Mouse (Mus musculus): Measurements from ENCODE around the gene B830017H08Rik. TPM values are rescaled to one million over a fixed set of nuclear protein-coding genes. Genes with fewer than 3 reads are reported as not detected.

Gene B830017H08Rik
- 1 to 10 TPM; 3.2 to 4.5 TPM for total RNA-seq (2021)
- long read RNA-seq, experiment 1, partial matches to known transcripts, result 0 of 3 reads
- long read RNA-seq, experiment 1, other reads (novel, unspliced or antisense), result 0 of 3 reads
- long read RNA-seq, experiment 2, transcript B830017H08Rik-202 (1 exons, 699 nt), result major isoform, 8 of 9 reads
- long read RNA-seq, experiment 2, partial matches to known transcripts, result 0 of 9 reads
- long read RNA-seq, experiment 2, other reads (novel, unspliced or antisense), result 0 of 9 reads

DNA sequence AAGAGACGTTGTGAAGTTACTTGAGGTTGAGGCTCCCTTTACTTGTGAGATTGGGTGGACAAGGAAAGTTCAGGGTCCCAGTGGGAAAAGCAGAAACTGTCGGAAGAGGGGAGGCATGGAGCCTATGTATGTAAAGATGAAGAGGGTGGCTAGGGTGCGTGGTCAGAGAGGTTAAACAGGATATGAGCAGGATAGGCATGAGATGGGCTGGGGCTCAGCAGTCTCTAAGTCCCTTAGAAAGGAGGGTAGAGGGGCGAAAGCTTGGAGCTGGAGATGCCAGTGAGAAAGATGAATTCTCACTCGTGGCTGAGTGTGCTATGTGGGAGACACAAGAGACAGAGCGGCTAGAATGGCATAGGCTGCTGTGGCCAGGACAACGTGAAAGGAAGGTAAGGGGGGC is at the start of gene B830017H08Rik:
Gene B830017H08Rik (plus strand): TSS at position 301 of the 400 bp plus-strand sequence.
- no peak for DNase-seq (ENCODE audit: low spot score in 2 of 2)
- H3K4me3 ChIP-seq, result peak within 1 kb of the TSS; percentile 72
- no peak for TF ChIP-seq CTCF (conservative IDR thresholded peaks at IDR 0.05)
- peak within 1 kb of the TSS; percentile 95 for H3K27ac ChIP-seq

DNA sequence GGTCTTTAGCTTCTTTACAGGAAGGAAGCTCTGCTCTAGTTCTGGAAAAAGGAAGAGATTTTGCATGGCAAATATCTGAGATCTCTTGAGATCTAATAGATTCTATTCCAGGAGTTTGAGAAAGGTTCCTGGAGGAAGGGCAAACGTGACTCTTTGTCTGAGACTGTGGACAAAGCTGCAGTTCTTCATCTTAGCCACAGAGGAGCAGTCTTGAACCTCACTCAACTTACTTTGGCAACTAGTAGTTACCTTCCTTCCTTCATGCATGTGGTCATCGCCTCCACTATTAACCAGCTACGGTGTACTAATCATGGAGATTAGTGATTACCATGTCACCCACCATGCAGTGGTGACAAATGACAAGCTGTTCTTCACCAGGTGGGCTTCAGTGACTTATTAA is 47.6 kb upstream of the B830017H08Rik start:
- Histone ChIP-seq H3K27ac (no peak overlapping the region), H3K4me3 (no peak overlapping the region)
- TF ChIP-seq CTCF (conservative IDR thresholded peaks at IDR 0.05), result peak; percentile 74
- DNase-seq (ENCODE audit: low spot score in 2 of 2), result no peak

GRCm38 (mm10) chr16:17792728-17793127 is 40.2 kb upstream of the B830017H08Rik start:
- no peak for TF ChIP-seq CTCF (conservative IDR thresholded peaks at IDR 0.05)
- Histone ChIP-seq H3K27ac (no peak overlapping the region), H3K4me3 (no peak overlapping the region)
- DNase-seq (ENCODE audit: low spot score in 2 of 2), result no peak

- no peak overlapping the region for H3K4me3 ChIP-seq
- H3K27ac ChIP-seq, result no peak overlapping the region
- DNase-seq (ENCODE audit: low spot score in 2 of 2), result no peak
- TF ChIP-seq CTCF (conservative IDR thresholded peaks at IDR 0.05), result no peak
Observed at GRCm38 (mm10) chr16:17794047-17794446, 38.9 kb upstream of the B830017H08Rik start.

- TF ChIP-seq CTCF (conservative IDR thresholded peaks at IDR 0.05), result no peak
- Histone ChIP-seq H3K4me3 (no peak overlapping the region), H3K27ac (no peak overlapping the region)
- DNase-seq (ENCODE audit: low spot score in 2 of 2), result no peak
Observed at GRCm38 (mm10) chr16:17795643-17796042, 37.3 kb upstream of the B830017H08Rik start.

DNA sequence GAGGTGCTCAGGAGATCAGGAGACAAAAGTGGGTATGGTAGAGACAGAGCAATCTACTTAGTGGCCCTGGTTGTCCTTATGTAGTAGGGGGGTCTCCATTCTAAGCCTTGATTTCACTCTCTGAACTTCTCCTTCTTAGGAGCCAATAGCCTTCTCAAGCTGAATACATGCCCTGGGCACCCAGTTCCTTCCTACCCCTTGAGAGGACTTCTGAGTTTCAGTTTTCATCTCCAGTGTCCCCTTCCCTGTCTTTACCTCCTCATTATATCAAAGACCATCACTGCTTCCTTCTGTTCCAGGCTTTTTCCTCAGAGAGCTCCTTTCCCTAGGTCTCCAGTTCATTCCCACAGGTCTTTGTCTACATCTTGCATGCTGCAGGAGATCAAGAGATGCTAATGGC is 36.4 kb upstream of the B830017H08Rik start:
- no peak for TF ChIP-seq CTCF (conservative IDR thresholded peaks at IDR 0.05)
- no peak overlapping the region for H3K27ac ChIP-seq
- no peak overlapping the region for H3K4me3 ChIP-seq
- DNase-seq (ENCODE audit: low spot score in 2 of 2), result no peak

DNA sequence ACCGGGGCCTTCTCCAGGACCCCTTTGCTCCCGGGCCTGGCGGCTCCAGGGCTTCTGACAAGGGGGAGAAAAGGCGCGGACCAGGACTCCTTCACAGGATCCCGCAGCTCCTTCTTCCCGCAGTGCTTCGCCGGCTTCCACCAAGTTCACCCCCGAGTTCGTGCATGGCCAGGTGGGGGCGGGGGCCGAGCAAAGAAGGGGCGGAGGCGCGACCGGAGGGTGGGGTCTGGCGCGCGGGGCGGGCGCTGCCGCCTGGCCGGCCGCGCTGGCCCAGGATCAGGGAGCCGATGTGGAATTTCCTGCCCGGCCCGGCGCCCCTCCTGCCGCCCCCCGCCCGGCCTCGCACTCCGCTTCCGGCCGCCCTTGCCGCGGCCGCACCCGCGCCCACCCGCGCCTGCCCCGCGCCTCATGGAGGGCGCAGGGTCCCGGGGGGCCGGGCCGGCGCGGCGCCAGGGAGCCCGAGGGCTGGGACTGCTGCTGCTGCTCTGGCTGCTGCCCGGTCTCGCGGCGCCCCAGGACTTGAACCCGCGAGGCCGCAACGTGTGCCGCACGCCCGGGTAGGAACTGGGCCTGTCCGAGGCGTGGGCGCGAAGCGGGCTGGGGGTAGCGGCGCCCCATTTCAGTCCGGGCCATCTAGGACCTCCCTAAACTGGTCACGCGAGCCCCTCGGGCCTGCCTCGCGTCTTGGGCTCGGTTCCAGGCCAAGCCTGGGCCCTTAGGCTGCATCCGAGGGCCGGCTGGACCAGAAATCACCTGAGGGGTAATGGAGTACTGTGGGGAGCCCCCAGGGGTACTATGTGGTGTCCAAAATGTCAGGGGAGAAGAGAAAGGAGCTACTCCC is 35.7 kb upstream of the B830017H08Rik start, which contains the start of gene Scarf2:
Gene Scarf2 (plus strand): TSS at position 312 of the 841 bp plus-strand sequence.
- Histone ChIP-seq H3K4me3 (peak within 1 kb of the TSS; percentile 45), H3K27ac (no peak within 1 kb of the TSS)
- TF ChIP-seq CTCF (conservative IDR thresholded peaks at IDR 0.05), result no peak
- DNase-seq (ENCODE audit: low spot score in 2 of 2), result no peak

DNA sequence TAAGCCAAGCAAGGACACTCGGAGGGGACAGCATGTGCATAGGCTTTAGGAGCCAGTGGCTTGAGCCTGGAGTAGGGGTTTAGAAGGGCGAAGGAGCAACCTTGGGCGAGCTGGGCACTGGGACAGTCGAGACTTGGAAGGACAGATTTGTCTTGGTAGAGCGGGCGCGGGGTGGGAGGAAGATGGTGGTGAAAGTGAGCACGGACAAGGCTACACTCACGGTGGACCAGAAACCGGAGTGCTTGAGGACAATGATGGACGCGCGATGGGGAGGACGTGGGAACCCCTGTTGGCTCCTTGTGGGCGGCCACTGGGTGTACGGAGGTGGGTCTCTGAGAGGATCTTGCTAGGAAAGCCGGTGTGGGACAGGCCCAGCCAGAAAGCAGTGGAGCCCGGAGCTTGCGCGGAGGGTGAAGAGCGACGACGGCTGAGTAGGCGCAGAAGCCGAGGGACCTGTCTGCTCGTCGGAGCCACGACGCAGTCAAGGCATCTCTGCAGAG is 35.1 kb upstream of the B830017H08Rik start:
- peak overlapping the region; percentile 45 for H3K4me3 ChIP-seq

GRCm38 (mm10) chr16:17798321-17799180 is 34.4 kb upstream of the B830017H08Rik start:
- H3K4me3 ChIP-seq, result peak overlapping the region; percentile 45; the same call in 1 of the 2 replicates
- H3K27ac ChIP-seq, result no peak overlapping the region
- no peak for TF ChIP-seq CTCF (conservative IDR thresholded peaks at IDR 0.05)
- DNase-seq (ENCODE audit: low spot score in 2 of 2), result no peak

More for the DNA sequence above, 35.1 kb upstream of the B830017H08Rik start:
- no peak overlapping the region for H3K27ac ChIP-seq
- TF ChIP-seq CTCF (conservative IDR thresholded peaks at IDR 0.05), result no peak
- DNase-seq (ENCODE audit: low spot score in 2 of 2), result no peak

DNA sequence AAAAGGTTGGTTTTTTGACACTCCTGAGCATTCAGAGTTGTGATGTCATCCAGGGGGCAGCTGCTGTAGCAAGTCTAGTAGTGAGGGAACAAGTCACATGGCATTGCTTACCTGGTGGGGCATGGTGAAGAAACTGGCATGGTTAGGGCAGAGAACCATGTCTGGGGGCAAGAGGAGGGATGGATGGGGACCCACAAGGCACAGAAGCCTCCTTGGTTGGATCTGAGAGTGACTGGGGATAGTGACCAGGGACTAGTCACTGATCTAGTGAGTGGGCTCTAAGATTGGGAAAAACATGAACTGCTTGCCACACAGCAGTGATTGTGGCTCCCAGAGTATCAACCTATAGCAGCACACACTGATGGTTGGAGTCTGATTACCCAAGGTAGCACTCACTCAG is 33.3 kb upstream of the B830017H08Rik start:
- DNase-seq (ENCODE audit: low spot score in 2 of 2), result no peak
- Histone ChIP-seq H3K4me3 (no peak overlapping the region), H3K27ac (no peak overlapping the region)
- TF ChIP-seq CTCF (conservative IDR thresholded peaks at IDR 0.05), result no peak

DNA sequence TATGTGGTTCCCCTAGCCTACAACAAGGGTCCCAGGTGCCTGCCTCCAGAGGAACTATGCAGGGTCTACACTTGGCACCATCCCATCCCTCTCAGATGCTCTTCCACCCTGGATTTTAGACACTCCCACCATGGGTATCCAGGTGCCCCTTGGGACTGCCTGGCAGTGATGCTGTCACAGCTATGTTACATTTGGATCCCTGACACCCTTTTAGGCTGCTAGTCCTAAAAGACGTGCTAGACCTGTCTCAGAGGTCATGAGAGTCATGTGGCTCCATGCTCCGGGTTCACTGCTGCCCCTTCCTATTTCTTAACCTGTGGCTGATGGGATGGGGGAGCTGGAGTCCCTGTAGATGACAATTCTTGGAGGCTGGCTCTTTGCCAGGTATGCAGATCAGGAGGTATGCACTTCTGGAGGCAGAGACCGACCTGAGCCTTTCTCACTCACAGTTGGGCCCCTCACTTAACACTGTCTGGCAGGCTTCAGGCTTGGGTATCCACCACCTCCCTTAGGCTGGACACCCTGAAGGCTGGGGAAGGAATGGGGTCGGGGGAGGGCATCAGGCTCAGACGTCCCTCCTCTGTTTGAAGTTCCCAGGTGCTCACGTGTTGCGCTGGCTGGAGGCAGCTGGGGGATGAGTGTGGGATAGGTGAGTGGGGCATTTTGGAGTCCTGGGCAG is 31.0 kb upstream of the B830017H08Rik start:
- Histone ChIP-seq H3K27ac (no peak overlapping the region), H3K4me3 (no peak overlapping the region)
- DNase-seq (ENCODE audit: low spot score in 2 of 2), result no peak
- TF ChIP-seq CTCF (conservative IDR thresholded peaks at IDR 0.05), result no peak

DNA sequence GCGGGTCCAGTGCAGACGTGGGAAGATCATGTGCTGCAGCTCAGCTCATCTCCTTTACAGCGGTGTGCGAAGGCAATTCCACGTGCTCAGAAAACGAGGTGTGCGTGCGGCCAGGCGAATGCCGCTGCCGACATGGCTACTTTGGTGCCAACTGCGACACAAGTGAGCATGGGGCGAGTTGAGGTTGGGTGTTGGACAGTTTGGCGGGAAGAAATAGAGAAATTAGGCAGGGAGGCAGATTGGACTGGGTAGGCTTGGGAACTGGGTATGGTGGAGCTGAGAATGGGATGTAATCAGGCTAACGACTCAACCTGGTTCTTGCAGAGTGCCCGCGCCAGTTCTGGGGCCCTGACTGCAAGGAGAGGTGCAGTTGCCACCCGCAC is 30.5 kb upstream of the B830017H08Rik start:
- H3K4me3 ChIP-seq, result peak overlapping the region; percentile 51
- DNase-seq (ENCODE audit: low spot score in 2 of 2), result no peak
- TF ChIP-seq CTCF (conservative IDR thresholded peaks at IDR 0.05), result no peak

More for the DNA sequence above, 30.5 kb upstream of the B830017H08Rik start:
- no peak overlapping the region for H3K27ac ChIP-seq

Data from layer of hippocampus, adult 2 months (tissue).